Mouse (Mus musculus) G1E-ER4 (cell line): ENCODE data around the gene Ap1m2. TPM values are rescaled to one million over a fixed set of nuclear protein-coding genes. Genes with fewer than 3 reads are reported as not detected.

ENCODE experiments used
- GATA1 ChIP-seq: IDR thresholded peaks from one replicate; pipeline ENCODE4 v1.8.0; 2012; ENCODE audit warnings: low read length, inconsistent platforms
- polyA plus RNA-seq: library from polyadenylated mRNA; stranded (reverse); fragments of >175 nt; gene quantifications from 2 replicates; pipeline ENCODE4 v1.2.3, GENCODE M21; 2012

The Ap1m2 gene
- polyA plus RNA-seq, 1 experiment, result not detected

DNA sequence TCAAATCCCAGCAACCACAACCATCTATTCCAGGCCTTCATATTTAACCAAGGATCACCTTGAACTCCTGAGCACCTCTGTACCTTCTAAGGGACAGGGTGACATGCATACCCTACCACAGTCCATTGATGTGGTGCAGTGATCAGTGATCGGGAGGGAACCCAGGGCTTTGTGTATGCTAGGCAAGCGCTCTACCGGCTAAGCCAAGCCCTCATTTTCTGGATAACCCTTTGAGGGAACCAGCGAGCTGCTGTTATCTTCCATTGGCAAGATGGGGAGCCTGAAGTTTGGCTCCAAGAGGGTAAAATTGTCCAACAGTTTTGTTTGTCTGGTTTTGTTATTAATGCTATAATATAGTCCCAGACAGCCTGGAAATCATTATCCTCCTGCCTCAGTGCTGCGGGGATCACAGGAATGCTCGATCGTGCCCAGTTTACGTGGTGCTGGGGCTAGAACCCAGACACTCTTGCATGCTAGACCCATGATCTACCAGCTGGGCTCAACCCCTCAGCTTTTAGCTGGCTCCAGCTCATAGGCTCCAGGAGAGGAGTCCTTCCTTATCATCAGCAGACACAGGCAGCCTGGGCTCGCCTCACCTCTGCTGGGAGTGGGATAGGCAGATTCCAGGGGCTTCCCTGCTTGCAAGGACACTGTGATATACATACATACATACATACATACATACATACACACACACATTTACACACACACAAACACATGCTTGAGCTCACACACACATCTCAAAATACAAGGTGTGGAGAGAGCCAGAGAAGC, 2.4 kb upstream of the Ap1m2 start:
- no peak for TF ChIP-seq GATA1

DNA sequence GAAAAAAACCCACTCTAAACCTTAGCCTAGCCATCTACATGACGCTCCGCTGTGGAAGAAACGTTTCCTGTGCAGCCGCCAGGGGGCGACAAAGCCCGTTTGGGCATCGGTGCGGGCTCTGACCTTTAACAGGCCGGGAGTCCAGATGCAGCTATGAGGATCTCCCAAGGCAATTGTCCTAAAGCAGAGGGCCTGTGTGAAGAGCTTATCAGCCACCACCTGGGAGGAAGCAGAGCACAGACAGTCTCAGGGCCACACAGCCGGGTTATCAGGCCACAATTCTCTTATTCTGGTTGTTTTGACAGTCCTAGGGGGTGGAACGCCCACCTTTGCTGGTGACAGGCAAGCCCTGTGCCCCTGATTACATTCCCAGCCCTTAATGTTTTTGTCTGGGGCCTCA, 1.3 kb upstream of the Ap1m2 start:
- peak; percentile 46 for TF ChIP-seq GATA1

DNA sequence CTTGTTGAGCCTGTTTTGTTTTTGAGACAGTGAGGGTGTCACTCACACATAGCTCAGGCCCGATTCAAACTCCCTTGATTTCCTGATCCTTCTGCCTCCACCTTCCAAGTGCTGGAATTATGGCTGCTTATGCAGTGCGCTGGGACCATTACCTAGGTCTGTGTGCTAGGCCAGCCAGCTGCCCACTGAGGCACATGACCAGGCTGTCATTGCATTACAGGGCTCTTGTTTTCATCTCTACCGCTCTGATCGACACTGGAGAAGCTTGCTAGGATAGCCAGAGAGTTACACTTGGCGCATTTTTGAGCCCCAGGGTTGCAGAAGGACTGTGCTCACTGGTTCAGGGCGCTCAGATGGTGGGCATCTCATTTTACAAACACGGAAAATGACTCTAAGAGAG, 442 bp downstream of the Ap1m2 start:
- no peak for TF ChIP-seq GATA1

DNA sequence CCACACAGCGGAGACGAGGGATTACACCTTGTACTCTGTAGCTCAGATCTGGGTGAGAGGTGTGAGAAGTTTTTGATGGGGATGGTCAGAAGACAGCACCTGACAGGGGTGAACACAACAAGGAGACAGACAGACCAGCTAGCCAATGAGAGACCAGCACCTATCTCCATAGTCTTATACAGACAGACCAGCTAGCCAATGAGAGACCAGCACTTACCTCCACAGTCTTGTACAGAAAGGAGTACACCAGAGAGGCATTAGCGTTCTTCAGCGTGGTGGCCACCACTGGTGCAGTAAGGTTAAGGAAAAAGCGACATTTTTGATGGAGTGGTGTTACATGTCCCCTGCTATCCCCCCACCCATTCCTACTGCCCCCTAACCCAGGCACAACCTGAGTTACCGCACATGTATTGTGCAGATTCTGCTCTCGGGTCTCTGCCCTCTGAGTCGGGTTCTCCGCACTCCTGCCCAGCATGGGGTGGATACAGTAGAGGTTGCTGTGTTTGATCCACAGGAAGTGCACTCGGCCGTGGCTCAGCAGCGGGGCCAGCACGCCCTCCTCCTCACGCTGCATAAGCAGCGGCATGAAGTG, 2.9 kb downstream of the Ap1m2 start:
- no peak for TF ChIP-seq GATA1

DNA sequence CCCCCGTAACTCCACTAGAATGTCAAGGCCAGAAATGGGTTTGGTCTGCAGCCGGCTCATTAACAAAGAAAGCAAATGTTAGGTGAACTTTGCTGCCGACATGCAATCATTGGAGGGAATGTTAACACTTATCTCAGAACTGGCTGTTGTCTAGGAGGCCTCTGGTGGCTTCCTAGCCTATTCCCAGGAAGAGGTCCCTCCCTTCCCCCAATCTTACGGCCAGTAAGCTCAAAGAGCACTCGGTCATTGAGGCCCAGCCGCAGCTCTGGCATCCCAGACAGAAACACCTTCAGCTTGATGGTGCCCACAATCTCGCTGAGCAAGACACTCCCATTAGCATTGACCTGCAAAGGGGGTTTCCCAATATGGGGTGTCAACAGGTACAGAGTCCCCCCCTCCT, 7.1 kb downstream of the Ap1m2 start:
- no peak for TF ChIP-seq GATA1

DNA sequence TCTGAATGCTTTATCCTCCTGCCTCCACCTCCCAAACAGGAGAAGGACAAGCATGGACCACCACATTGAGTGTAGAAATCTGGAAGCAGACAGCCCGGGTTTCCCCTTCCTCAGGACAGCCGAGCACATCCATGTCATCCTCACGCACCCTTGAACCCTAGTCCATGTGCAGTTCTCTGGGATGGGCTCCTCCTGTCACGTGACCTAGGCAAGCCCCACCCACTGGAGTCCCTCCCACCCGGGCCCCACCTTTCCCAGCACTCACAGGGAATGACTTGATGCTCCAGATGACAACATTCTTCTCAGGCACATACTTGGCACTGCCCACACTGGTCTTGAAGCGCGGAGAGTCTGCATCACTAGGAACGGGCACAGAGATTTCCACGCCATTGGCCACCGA, 13.1 kb downstream of the Ap1m2 start:
- no peak for TF ChIP-seq GATA1

DNA sequence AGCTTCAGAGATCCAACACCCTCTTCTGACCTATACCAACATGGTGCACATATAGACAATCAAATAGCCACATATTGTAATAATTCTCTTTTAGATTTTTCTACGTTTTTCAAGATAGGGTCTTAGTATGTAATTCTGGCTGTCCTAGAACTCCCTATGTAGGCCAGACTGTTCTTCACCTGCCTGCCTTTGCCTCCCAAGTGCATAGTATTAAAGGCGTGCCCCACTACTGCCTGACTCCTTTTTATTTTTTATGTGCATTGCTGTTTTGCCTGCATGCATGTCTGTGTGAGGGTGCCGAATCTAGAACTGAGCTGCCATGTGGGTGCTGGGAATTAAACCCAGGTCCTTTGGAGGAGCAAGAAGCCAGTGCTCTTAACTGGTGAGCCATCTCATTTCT, 19.9 kb downstream of the Ap1m2 start:
- TF ChIP-seq GATA1, result no peak

DNA sequence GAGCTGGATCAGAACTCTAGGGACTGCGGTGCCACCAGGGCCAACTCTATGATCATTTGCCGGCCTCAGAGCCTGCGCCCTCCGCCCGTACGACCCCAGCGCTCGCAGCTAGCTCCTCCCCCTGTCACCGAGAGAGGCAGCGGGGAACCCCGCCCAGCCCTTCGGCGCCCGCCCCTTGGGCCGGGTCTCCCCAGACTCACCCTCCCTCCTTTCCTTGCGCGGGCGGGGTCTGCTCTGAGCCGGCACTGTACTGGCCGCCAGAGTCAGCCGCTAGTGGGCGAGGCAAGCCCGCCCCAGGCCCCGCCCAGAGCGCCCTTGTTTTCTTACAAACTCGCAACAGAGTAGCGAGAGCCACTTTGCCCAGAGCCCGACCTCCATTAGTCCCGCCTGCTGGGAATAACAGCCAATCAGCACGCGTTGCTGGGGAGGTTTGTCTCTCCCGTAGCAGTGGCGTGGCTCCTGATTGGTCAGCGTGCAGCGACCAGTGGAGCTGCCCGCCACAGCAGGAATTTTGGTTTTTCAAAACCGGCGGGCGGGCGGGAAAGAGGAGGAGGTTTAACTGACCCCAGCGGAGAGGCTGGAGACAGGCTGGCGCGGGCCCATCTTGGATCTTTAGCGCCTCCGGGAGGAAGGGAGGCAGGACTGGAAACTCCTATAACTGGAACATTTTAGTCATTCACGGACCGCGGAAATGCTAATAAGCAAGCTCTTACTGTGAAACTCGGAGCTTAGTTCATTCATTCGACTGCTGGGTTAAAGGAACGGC, 20.9 kb downstream of the Ap1m2 start, which contains the start of gene Cdkn2d:
TSS of gene Cdkn2d (minus strand) at position 386 of the 766 bp plus-strand sequence.
- no peak for TF ChIP-seq GATA1

DNA sequence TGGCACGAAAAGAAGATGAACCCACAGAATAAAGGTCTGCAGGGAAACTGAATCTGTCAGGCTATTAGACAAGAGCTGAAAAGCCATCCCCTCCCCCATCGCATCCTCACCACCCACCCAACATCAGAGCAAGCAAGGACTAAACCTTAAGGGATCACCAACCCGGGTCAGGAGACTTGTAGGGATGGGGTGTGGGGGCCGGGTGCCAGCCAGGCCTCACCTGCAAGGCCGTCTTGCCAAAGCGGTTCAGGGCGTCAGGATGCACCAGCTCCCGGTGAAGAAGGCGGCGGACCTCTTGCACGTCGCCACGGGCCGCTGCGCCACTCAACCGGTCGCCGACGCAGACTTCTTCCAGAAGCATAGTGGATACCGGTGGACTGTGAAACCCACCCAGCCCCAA, 21.5 kb downstream of the Ap1m2 start:
- TF ChIP-seq GATA1, result no peak

DNA sequence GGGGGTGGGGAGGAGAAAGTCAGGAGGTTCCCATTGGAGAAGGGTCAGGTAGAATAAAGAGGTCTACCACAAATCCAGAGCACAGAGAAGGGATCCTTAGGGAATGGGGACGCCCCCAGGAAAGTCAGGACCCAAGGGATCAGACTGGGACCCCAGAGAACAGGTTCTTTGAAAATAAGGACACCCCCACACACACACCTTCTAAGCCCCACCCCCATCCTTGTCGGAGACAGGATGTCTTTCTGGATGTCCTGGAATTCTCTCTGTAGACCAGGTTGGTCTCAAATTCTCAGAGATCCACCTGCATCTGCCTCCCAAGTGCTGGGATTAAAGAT, 22.8 kb downstream of the Ap1m2 start:
- no peak for TF ChIP-seq GATA1

DNA sequence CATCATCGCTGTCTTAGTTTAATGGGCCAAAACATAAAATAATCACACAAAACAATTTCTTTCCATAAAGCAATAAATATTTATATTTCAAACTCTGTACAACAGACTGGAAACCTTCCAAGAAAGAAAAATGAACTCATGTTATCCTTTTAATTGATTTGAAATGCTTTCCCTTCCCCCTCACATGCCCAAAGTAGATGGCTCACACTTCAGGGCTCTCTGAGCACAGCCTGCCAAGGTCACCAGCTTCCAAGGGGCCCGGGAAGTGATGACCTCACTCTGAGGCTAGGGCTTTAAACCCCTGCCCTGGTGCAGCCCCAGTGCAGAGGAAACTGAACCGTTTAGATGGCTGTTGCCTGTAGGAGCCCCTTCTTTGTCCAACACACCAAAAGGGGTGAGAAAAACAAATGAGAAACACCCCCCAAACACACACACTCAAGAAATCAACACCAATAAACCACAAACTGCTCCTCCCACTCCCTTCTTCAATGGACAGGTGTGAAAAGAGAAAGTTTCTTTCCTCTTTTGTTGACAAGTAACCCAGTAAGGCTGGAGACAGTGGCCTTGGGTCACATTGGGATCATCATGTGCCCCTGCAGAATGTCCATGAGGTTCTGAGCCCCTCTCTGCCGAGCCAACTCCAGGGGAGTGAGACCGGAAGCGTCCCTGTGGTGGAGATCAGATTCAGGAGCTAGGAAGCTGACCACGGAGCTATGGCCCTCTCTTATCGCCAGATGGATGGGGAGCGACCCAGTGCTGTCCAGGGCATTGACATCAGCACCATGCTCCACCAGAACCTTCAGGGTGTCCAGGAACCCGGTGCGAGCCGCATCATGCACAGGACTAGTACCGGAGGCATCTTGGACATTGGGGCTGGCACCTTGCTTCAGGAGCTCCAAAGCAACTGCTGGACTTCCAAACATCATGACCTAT, 23.5 kb downstream of the Ap1m2 start:
- TF ChIP-seq GATA1, result no peak

DNA sequence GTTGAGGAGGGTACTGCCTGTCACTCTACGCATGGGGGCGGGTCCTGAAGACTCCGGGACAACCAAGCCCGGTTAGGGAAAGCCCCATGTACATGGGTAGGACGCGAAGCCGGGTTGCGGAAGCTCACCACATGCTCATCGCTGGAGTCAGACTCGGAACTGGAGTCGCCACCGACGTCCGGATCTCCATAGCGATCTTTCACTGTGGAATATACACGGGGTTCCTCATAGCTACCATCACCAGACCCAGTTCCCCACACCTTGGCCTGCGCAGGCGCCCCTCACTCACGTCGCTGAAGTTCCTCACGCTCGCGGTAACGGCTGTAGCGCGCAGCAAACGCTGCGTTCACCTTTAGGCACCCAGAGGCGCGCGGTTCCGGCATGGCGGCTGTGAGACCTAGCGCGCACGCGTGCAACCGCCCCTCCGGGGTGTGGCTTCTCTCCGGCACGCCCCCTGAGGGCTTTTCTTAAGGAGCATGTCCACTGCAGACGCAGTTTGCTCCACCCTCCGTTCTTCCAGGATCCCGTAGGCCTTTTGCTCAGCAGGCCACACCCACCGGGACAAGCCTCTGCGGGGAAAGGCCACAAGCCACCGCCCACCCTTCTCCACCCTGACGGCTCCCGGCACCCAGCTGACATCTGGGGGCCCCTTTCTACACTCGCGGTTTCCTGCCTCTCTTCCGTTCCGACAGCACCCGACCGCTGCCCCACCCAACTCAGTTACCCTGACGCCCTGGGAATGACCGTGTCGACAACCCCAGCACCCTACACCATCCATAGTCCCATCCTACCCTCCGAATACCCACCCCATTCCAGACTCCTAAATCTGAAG, 24.4 kb downstream of the Ap1m2 start, which contains the start of gene Kri1:
TSS of gene Kri1 (minus strand) at position 399 of the 832 bp plus-strand sequence.
- no peak for TF ChIP-seq GATA1

DNA sequence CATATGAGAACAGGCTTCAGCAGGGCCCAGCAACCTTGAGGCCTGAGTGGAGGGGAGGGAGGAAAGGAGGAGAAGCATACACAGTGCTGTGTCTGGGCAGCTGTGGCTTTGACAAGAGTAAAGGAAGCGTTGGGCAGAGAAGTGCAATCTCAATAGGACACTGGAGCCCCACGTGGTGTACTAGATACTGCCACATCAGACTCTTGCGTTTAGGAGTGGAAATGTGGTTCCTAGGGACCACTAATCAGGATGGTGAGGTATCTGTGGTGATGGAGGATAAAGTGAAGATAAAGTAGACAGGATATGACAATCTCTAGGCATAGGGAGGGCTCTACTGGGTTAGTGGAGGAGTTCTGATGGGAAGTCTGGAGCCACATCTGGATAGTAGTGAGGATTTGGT, 25.4 kb downstream of the Ap1m2 start:
- peak; percentile 77 for TF ChIP-seq GATA1

DNA sequence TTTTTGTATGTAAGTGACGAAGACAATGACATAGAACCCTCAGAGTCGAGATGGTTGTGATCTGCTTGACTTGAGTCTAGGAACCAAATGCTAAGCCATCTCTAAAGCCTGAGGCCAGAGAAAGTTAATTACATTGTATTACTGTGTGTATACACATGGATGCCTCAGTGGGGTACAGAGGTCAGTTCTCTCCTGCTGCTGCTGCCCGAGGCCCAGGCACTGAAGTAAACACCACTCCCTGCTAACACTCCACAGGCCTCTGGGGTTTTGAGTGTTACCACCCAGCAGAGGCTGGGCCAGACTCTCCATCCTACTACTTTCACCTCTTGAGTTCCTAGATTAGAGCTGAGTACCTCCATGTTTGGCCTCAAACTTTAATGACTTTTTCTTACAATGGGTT, 28.1 kb downstream of the Ap1m2 start:
- no peak for TF ChIP-seq GATA1

DNA sequence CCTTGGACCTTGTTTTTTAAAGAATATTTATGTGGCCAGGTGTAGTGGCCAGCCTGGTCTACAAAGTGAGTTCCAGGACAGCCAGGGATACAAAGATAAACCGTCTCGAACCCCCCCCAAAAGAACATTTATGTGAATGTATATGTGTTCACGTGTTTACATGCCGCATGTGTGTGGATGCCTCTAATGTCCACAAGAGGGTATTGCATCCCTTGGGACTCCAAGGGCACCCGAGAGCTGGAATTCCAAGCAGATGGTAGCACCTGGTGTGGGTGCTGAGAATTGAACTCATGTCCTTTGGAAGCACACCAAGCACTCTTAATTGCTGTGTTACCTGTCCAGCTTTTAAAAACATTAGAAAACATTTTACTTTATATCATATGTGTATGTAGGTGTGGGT, 28.5 kb downstream of the Ap1m2 start:
- no peak for TF ChIP-seq GATA1

DNA sequence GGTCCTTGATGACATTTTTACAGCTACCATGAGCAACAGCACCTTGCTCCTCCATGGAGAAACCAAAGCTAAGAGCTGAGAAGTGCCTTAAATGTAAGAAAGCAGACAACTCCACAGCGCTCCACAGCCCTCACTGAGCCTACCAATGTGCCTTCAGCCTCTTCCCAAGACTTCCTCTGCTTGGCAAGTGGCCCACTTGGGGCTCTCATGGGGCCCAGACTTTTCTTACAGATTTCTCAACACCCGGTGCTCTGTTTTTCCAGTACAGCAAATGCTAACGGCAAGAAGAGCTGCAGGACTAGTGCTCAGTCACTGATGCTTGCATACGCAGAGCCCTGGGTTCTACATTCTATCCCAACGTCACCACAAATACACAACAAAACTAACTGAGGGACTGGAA, 34.4 kb downstream of the Ap1m2 start:
- no peak for TF ChIP-seq GATA1
